Mouse (Mus musculus) cerebellum, adult 2 months (tissue): ENCODE data around the gene Thap3. TPM values are rescaled to one million over a fixed set of nuclear protein-coding genes. Genes with fewer than 3 reads are reported as not detected.

ENCODE experiments used
- DNase-seq, 2 experiments: peaks; one replicate each; pipeline ENCODE4 v3.0.0; 2021
- H3K27ac ChIP-seq: fragments of 200-500 bp; 2 replicates; pipeline ENCODE4 v1.5.1; 2012; ENCODE audit warnings: low read length, control low read depth, inconsistent platforms; ENCODE audit not compliant: insufficient read depth
- H3K27me3 ChIP-seq: fragments of 200-500 bp; 2 replicates; pipeline ENCODE4 v1.6.1; 2012; ENCODE audit warnings: inconsistent platforms, mild to moderate bottlenecking, low read length, moderate library complexity; ENCODE audit not compliant: control insufficient read depth, insufficient read depth
- H3K4me1 ChIP-seq: fragments of 200-500 bp; 2 replicates; pipeline ENCODE4 v1.6.1; 2011; ENCODE audit warnings: low read length; ENCODE audit not compliant: control insufficient read depth, insufficient read depth
- H3K4me3 ChIP-seq: fragments of 200-500 bp; replicated peaks from 2 replicates; pipeline ENCODE3; 2011; ENCODE audit warnings: mild to moderate bottlenecking, low read depth, low read length, control low read depth; ENCODE audit not compliant: insufficient read depth
- CTCF ChIP-seq: fragments of 200-500 bp; IDR thresholded peaks from 2 replicates; pipeline ENCODE4 v1.5.1; 2011; ENCODE audit warnings: low read depth, mild to moderate bottlenecking, control low read depth, low read length, moderate library complexity, borderline replicate concordance; ENCODE audit not compliant: insufficient read depth
- POLR2A ChIP-seq: fragments of 200-500 bp; IDR thresholded peaks from 2 replicates; pipeline ENCODE4 v1.6.1; 2011; ENCODE audit warnings: low read length, control low read depth, borderline replicate concordance; ENCODE audit not compliant: insufficient read depth
- WGBS: fragments of 180-500 bp; shearing (Covaris S2); methylation state at CpG from one replicate; pipeline ENCODE4 v1.1.7; 2018; 5-methylcytosine and 5-hydroxymethylcytosine counted together
- polyA plus RNA-seq: library from polyadenylated mRNA; depleted of rRNA; stranded (reverse); fragments of >200 nt; gene quantifications from 2 replicates; pipeline ENCODE4 v1.2.3, GENCODE M21; 2012

Thap3 gene
- polyA plus RNA-seq, 1 experiment = 42.7 TPM

- H3K27ac ChIP-seq = peak overlapping the region; percentile 56; the same call in 1 of the 2 replicates
- peaks cover 17% of the 10 kb centered on the region for H3K4me1 ChIP-seq
- no peak for TF ChIP-seq POLR2A
- no peak for TF ChIP-seq CTCF
- peak; percentile 41 to 49 for DNase-seq
- peak overlapping the region; percentile 89 for H3K4me3 ChIP-seq
- H3K27me3 ChIP-seq = no peaks in the 10 kb centered on the region
- WGBS = under 1% methylated on average over 14 of the region's 14 CpGs
These were observed 19.3 kb upstream of the Thap3 start for GRCm38 (mm10) chr4:152008148-152008500.

GRCm38 (mm10) chr4:152007481-152008147, 18.8 kb upstream of the Thap3 start:
- H3K27me3 ChIP-seq = no peaks in the 10 kb centered on the region
- peak overlapping the region; percentile 89 for H3K4me3 ChIP-seq
- H3K27ac ChIP-seq = no peak overlapping the region
- peak in 1 of 2 experiments; percentile 31 for DNase-seq
- no peak for TF ChIP-seq POLR2A
- no peak for TF ChIP-seq CTCF
- WGBS = 28% methylated on average over 8 of the region's 8 CpGs
- peaks cover 12% of the 10 kb centered on the region for H3K4me1 ChIP-seq

DNA sequence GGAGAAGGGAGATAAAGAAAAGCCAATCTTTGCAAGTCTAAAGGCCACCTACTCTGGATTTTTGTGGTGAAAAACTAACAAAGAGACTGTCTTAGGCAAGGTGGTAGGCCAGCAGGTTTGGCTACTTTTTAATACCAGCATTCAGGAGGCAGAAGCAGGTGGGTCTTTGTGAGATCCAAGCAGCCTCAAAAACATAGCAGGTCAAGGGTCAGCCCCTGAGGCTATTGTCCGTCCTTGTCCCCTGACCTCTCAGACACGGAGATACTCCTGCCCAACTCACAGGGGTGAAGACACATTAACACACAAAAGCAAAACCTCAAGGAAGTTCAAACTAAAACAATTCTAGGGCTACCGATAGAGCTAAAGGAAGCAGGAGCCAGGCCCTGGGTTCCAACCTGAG, 18.0 kb upstream of the Thap3 start:
- no peak for TF ChIP-seq CTCF
- no peak overlapping the region for H3K27ac ChIP-seq

GRCm38 (mm10) chr4:152006137-152006536, 17.3 kb upstream of the Thap3 start:
- Histone ChIP-seq H3K4me1 (peaks cover 5% of the 10 kb centered on the region), H3K27me3 (no peaks in the 10 kb centered on the region), H3K4me3 (no peak overlapping the region), H3K27ac (no peak overlapping the region)
- WGBS = 81% methylated on average over 6 of the region's 6 CpGs
- no peak for TF ChIP-seq POLR2A
- peak; percentile 10; the same call in 1 of the 2 replicates for TF ChIP-seq CTCF
- no peak for DNase-seq

More for the DNA sequence above, 18.0 kb upstream of the Thap3 start:
- peaks cover 5% of the 10 kb centered on the region for H3K4me1 ChIP-seq
- 71% methylated on average over 3 of the region's 3 CpGs for WGBS
- DNase-seq = no peak
- no peak overlapping the region for H3K4me3 ChIP-seq
- no peaks in the 10 kb centered on the region for H3K27me3 ChIP-seq

DNA sequence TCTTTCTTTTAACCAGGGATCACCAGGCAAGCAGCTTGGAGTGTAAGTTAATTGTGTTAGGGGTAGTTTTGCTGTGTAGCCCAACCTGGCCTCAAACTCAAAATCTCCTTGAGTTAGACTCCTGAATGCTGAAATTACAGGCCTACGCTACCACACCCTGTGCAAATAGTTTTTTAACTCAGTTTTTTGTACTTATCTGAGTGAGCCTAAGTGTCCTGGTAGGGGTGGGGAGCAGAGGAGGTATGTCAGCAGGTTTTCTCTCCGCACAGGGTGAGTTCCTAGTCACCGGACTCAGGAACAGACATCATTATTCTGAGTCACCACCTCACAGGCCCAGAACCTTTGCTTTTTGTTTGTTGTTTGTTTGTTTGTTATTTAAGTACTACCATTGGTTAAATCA, 13.3 kb upstream of the Thap3 start:
- DNase-seq = no peak
- H3K4me1 ChIP-seq = no peaks in the 10 kb centered on the region; the same call in 1 of the 2 replicates
- TF ChIP-seq POLR2A = no peak
- TF ChIP-seq CTCF = no peak
- no peaks in the 10 kb centered on the region for H3K27me3 ChIP-seq
- H3K4me3 ChIP-seq = no peak overlapping the region
- no peak overlapping the region for H3K27ac ChIP-seq
- 96% methylated on average over 3 of the region's 3 CpGs for WGBS

GRCm38 (mm10) chr4:152001335-152001734, 12.5 kb upstream of the Thap3 start:
- 69% methylated on average over 4 of the region's 4 CpGs for whole genome bisulfite sequencing
- no peak for DNase-seq
- Histone ChIP-seq H3K27ac (no peak overlapping the region), H3K27me3 (no peaks in the 10 kb centered on the region), H3K4me1 (no peaks in the 10 kb centered on the region; the same call in 1 of the 2 replicates), H3K4me3 (no peak overlapping the region)
- TF ChIP-seq CTCF = no peak
- no peak for TF ChIP-seq POLR2A

DNA sequence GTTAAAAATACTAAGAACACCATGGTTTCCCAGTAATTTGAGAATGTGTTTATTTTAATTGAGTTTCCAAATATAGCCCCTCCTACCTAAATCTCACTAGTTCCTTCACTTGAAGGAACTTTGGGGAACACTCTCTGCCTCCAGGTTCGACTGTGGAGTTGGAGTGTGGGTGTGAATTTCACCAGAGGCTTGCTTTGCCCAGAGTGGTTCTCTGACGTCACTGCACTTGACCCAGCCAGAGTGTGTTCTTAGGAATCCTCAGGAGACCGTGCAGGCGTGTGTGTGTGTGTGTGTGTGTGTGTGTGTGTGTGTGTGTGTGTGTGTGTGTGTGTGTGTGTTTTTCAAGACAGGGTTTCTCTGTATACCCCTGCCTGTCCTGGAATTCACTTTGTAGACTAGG, 12.1 kb upstream of the Thap3 start:
- Histone ChIP-seq H3K4me1 (no peaks in the 10 kb centered on the region; the same call in 1 of the 2 replicates), H3K27ac (no peak overlapping the region), H3K27me3 (no peaks in the 10 kb centered on the region), H3K4me3 (no peak overlapping the region)
- no peak for DNase-seq
- WGBS = 41% methylated on average over 4 of the region's 4 CpGs
- no peak for TF ChIP-seq POLR2A
- TF ChIP-seq CTCF = no peak

DNA sequence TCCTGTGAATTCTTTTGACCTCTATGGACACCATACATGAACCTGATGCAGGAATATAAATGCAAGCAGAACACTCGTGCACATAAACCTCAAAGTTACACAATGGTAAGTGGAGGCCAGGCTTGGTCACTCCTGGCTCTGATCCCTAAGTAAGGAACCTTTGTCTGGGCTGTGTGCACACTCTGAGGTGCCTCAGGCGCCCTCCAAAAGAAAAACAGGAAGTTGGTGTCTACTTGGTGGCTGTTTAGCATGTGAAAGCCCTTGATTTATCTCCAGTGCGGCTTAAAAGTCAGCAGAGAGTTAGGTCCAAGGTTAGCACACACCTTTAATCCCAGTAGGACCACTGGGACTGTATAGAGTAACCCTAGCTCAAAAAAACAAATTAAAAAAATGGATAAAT, 10.7 kb upstream of the Thap3 start:
- no peak for TF ChIP-seq POLR2A
- no peak for TF ChIP-seq CTCF
- no peaks in the 10 kb centered on the region for H3K27me3 ChIP-seq
- H3K27ac ChIP-seq = no peak overlapping the region
- no peaks in the 10 kb centered on the region; the same call in 1 of the 2 replicates for H3K4me1 ChIP-seq
- no peak overlapping the region for H3K4me3 ChIP-seq
- no peak for DNase-seq
- WGBS = 86% methylated on average over 3 of the region's 3 CpGs
